Mouse (Mus musculus): ENCODE results near the gene Snai1.

Gene Snai1

GRCm38 (mm10) chr2:167519606-167520252 is 18.3 kb upstream of the Snai1 start:
- DNase-seq (ENCODE audit: low read depth, low spot score), result no peak

- DNase-seq (ENCODE audit: low read depth, low spot score), result no peak
Measured at GRCm38 (mm10) chr2:167528278-167528677, 9.7 kb upstream of the Snai1 start.

- no peak for DNase-seq (ENCODE audit: low read depth, low spot score)
Measured at GRCm38 (mm10) chr2:167529935-167530513, 8.0 kb upstream of the Snai1 start.

GRCm38 (mm10) chr2:167530536-167530935 is 7.5 kb upstream of the Snai1 start:
- no peak for DNase-seq (ENCODE audit: low read depth, low spot score)

GRCm38 (mm10) chr2:167532131-167532530 is 5.9 kb upstream of the Snai1 start:
- DNase-seq (ENCODE audit: low read depth, low spot score), result no peak

GRCm38 (mm10) chr2:167533880-167534279 is 4.1 kb upstream of the Snai1 start:
- no peak for DNase-seq (ENCODE audit: low read depth, low spot score)

- DNase-seq (ENCODE audit: low read depth, low spot score), result no peak
Measured at GRCm38 (mm10) chr2:167536320-167536945, 1.6 kb upstream of the Snai1 start.

GRCm38 (mm10) chr2:167538671-167539306 is 794 bp downstream of the Snai1 start:
- no peak for DNase-seq (ENCODE audit: low read depth, low spot score)

- no peak for DNase-seq (ENCODE audit: low read depth, low spot score)
Measured at GRCm38 (mm10) chr2:167539536-167540476, 1.8 kb downstream of the Snai1 start.

- no peak for DNase-seq (ENCODE audit: low read depth, low spot score)
Measured at GRCm38 (mm10) chr2:167540477-167541110, 2.6 kb downstream of the Snai1 start.

- no peak for DNase-seq (ENCODE audit: low read depth, low spot score)
Measured at GRCm38 (mm10) chr2:167541324-167541723, 3.3 kb downstream of the Snai1 start.

GRCm38 (mm10) chr2:167541761-167542160 is 3.8 kb downstream of the Snai1 start:
- DNase-seq (ENCODE audit: low read depth, low spot score), result no peak

- no peak for DNase-seq (ENCODE audit: low read depth, low spot score)
Measured at GRCm38 (mm10) chr2:167542361-167542760, 4.4 kb downstream of the Snai1 start.

- DNase-seq (ENCODE audit: low read depth, low spot score), result no peak
Measured at GRCm38 (mm10) chr2:167543121-167544003, 5.4 kb downstream of the Snai1 start.

GRCm38 (mm10) chr2:167544004-167544356 is 6.0 kb downstream of the Snai1 start:
- no peak for DNase-seq (ENCODE audit: low read depth, low spot score)

GRCm38 (mm10) chr2:167544456-167544855 is 6.5 kb downstream of the Snai1 start:
- DNase-seq (ENCODE audit: low read depth, low spot score), result no peak

- DNase-seq (ENCODE audit: low read depth, low spot score), result no peak
Measured at GRCm38 (mm10) chr2:167546447-167547195, 8.6 kb downstream of the Snai1 start.

GRCm38 (mm10) chr2:167547444-167547843 is 9.4 kb downstream of the Snai1 start:
- DNase-seq (ENCODE audit: low read depth, low spot score), result no peak

- no peak for DNase-seq (ENCODE audit: low read depth, low spot score)
Measured at GRCm38 (mm10) chr2:167548961-167549360, 11.0 kb downstream of the Snai1 start.

Measured in WW6 (cell line).